Mouse (Mus musculus): ENCODE results near the gene Zfp787. TPM values are rescaled to one million over a fixed set of nuclear protein-coding genes. Genes with fewer than 3 reads are reported as not detected.

Gene Zfp787
- polyA plus RNA-seq, 1 experiment from 2014 or later, result 27.7 TPM

DNA sequence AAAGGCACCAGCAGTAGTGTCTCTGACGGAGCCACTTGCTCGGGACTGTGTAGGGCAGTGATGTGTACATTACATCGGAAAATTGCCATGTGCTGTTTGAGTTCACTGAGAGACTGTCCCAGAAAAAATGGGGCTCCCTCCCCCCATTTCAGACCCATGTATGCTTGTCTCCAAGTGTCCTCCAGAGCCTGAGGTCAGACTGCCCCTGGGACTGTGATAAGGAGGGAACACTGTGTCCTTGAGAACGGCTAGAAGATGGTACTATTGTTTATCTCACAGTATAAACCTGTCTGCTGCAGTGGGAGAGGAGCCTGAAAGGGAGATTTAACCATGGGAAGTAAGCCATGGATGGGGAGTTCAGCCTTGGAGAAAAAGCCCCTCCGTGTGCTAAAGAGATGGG, 8.9 kb upstream of the Zfp787 start:
- no peaks in the 10 kb centered on the region; the same call in 1 of the 2 replicates for H3K27me3 ChIP-seq (replicated peaks)
- no peaks in the 10 kb centered on the region for H3K9me3 ChIP-seq (replicated peaks)
- ATAC-seq (ENCODE audit: insufficient number of reproducible peaks, low FRiP score), result no peak
- no peak overlapping the region for H3K4me2 ChIP-seq
- H3K36me3 ChIP-seq, result no peaks in the 10 kb centered on the region
- H3K9ac ChIP-seq, result no peak overlapping the region
- H3K27ac ChIP-seq (ENCODE audit: poor library complexity, severe bottlenecking), result no peak overlapping the region
- 54% methylated on average over 5 of the region's 5 CpGs for WGBS
- H3K4me1 ChIP-seq (replicated peaks), result no peaks in the 10 kb centered on the region
- H3K4me3 ChIP-seq, result no peak overlapping the region

DNA sequence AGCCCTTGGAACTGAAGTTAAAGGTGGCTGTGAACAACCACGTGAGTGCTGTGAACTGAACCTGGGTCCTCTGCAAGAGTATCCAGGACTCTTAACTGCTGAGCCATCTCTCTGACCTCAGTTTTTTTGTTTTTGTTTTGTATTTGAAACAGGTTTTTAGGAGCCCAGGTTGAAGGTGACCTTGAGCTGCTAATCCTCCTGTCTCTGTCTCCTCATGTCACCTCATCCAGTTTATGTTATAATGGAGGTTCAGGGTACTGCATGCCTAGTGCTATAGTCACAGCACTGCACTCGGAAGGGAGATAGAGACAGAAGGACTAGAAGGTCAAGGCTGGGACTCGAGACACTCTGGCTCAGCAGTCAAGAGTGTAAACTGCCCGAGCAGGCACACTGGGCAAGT, 6.4 kb upstream of the Zfp787 start:
- Histone ChIP-seq H3K9me3 (replicated peaks) (no peaks in the 10 kb centered on the region), H3K9ac (no peak overlapping the region), H3K4me2 (no peak overlapping the region), H3K27ac (ENCODE audit: poor library complexity, severe bottlenecking) (no peak overlapping the region), H3K27me3 (replicated peaks) (no peaks in the 10 kb centered on the region; the same call in 1 of the 2 replicates), H3K4me3 (no peak overlapping the region), H3K4me1 (replicated peaks) (no peaks in the 10 kb centered on the region), H3K36me3 (no peaks in the 10 kb centered on the region)
- WGBS, result 68% methylated on average over 4 of the region's 4 CpGs
- no peak for ATAC-seq (ENCODE audit: insufficient number of reproducible peaks, low FRiP score)

GRCm38 (mm10) chr7:6161541-6161940, 5.7 kb upstream of the Zfp787 start:
- no peaks in the 10 kb centered on the region for H3K9me3 ChIP-seq (replicated peaks)
- no peak for ATAC-seq (ENCODE audit: insufficient number of reproducible peaks, low FRiP score)
- no peaks in the 10 kb centered on the region; the same call in 1 of the 2 replicates for H3K27me3 ChIP-seq (replicated peaks)
- H3K27ac ChIP-seq (ENCODE audit: poor library complexity, severe bottlenecking), result no peak overlapping the region
- H3K4me2 ChIP-seq, result no peak overlapping the region
- peaks cover 4% of the 10 kb centered on the region for H3K4me1 ChIP-seq (replicated peaks)
- H3K9ac ChIP-seq, result no peak overlapping the region
- H3K4me3 ChIP-seq, result no peak overlapping the region
- H3K36me3 ChIP-seq, result no peaks in the 10 kb centered on the region
- WGBS, result 51% methylated on average over 3 of the region's 3 CpGs

- 83% methylated on average over 3 of the region's 3 CpGs for WGBS
- ATAC-seq (ENCODE audit: insufficient number of reproducible peaks, low FRiP score), result no peak
- H3K4me2 ChIP-seq, result no peak overlapping the region
- H3K9ac ChIP-seq, result no peak overlapping the region
- H3K36me3 ChIP-seq, result no peaks in the 10 kb centered on the region
- no peaks in the 10 kb centered on the region; the same call in 1 of the 2 replicates for H3K27me3 ChIP-seq (replicated peaks)
- no peaks in the 10 kb centered on the region for H3K9me3 ChIP-seq (replicated peaks)
- no peak overlapping the region for H3K27ac ChIP-seq (ENCODE audit: poor library complexity, severe bottlenecking)
- H3K4me1 ChIP-seq (replicated peaks), result peaks cover 8% of the 10 kb centered on the region
- no peak overlapping the region for H3K4me3 ChIP-seq
Measured at GRCm38 (mm10) chr7:6159604-6160003, 3.8 kb upstream of the Zfp787 start.

- Histone ChIP-seq H3K9me3 (replicated peaks) (no peaks in the 10 kb centered on the region), H3K9ac (no peak overlapping the region), H3K27me3 (replicated peaks) (no peaks in the 10 kb centered on the region), H3K4me3 (no peak overlapping the region), H3K27ac (ENCODE audit: poor library complexity, severe bottlenecking) (no peak overlapping the region), H3K4me1 (replicated peaks) (peaks cover 28% of the 10 kb centered on the region), H3K36me3 (no peaks in the 10 kb centered on the region), H3K4me2 (no peak overlapping the region)
- ATAC-seq (ENCODE audit: insufficient number of reproducible peaks, low FRiP score), result no peak
- 38% methylated on average over 1 of the region's 1 CpGs for WGBS
Measured at GRCm38 (mm10) chr7:6157479-6157878, 1.7 kb upstream of the Zfp787 start.

GRCm38 (mm10) chr7:6156901-6157472, 1.2 kb upstream of the Zfp787 start:
- H3K27me3 ChIP-seq (replicated peaks), result no peaks in the 10 kb centered on the region
- H3K4me2 ChIP-seq, result peak overlapping the region; percentile 61
- 45% methylated on average over 9 of the region's 9 CpGs for WGBS
- no peaks in the 10 kb centered on the region for H3K36me3 ChIP-seq
- H3K9me3 ChIP-seq (replicated peaks), result no peaks in the 10 kb centered on the region
- peak overlapping the region; percentile 81 for H3K4me3 ChIP-seq
- H3K9ac ChIP-seq, result peak overlapping the region; percentile 54
- no peak overlapping the region for H3K27ac ChIP-seq (ENCODE audit: poor library complexity, severe bottlenecking)
- ATAC-seq (ENCODE audit: insufficient number of reproducible peaks, low FRiP score), result no peak
- peaks cover 32% of the 10 kb centered on the region for H3K4me1 ChIP-seq (replicated peaks)

- Histone ChIP-seq H3K27ac (ENCODE audit: poor library complexity, severe bottlenecking) (peak overlapping the region; percentile 95), H3K9me3 (replicated peaks) (no peaks in the 10 kb centered on the region), H3K9ac (peak overlapping the region; percentile 97), H3K4me1 (replicated peaks) (peaks cover 43% of the 10 kb centered on the region), H3K4me2 (peak overlapping the region; percentile 76), H3K27me3 (replicated peaks) (no peaks in the 10 kb centered on the region), H3K36me3 (no peaks in the 10 kb centered on the region), H3K4me3 (peak overlapping the region; percentile 81)
- under 1% methylated on average over 82 of the region's 85 CpGs for WGBS
- ATAC-seq (ENCODE audit: insufficient number of reproducible peaks, low FRiP score), result peak; percentile 83
Measured at GRCm38 (mm10) chr7:6155031-6155872, 545 bp downstream of the Zfp787 start.

DNA sequence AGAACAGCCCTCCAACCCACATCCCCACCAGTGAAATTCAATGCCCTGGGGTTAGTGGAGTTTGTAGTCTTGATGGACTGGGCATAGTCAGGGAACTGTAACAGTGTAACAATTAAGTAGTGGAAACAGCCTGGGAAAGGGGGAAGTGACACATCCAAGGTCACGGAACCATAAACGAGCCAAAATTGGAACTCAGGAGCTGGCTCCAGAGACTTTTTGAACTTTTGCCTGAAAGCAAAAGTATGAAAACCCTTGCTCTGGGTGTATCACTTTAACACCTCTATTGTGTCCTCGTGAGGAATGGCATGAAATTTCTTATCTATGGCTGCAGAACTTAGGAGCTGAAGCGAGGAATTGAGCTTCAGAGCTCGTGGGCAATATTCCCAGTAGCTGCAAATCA, 1.6 kb downstream of the Zfp787 start:
- Histone ChIP-seq H3K9ac (peak overlapping the region; percentile 97), H3K27ac (ENCODE audit: poor library complexity, severe bottlenecking) (peak overlapping the region; percentile 95), H3K4me2 (peak overlapping the region; percentile 76), H3K4me3 (peak overlapping the region; percentile 81), H3K9me3 (replicated peaks) (no peaks in the 10 kb centered on the region), H3K36me3 (no peaks in the 10 kb centered on the region), H3K27me3 (replicated peaks) (no peaks in the 10 kb centered on the region), H3K4me1 (replicated peaks) (peaks cover 45% of the 10 kb centered on the region)
- WGBS, result 55% methylated on average over 5 of the region's 5 CpGs
- ATAC-seq (ENCODE audit: insufficient number of reproducible peaks, low FRiP score), result no peak

DNA sequence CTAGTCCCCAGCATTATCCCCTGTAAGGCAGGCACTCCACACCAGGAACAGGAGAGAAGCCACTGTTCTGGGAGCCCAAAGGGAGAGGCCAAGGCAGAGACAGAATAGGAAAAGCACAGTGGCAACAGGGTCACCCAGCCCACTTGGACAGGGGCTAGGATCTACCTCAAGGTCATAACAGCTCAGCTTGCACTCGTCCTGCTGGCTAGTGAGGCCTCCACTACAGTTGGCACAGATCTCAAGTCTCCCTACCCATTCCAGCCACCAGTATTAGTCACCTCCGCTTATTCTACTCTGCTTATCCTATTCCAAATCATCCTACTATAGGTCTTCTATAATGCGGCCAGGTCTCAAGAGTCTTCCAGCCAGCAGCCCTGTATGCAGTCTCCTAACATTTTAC, 2.7 kb downstream of the Zfp787 start:
- ATAC-seq (ENCODE audit: insufficient number of reproducible peaks, low FRiP score), result no peak
- Histone ChIP-seq H3K4me3 (no peak overlapping the region), H3K27me3 (replicated peaks) (no peaks in the 10 kb centered on the region), H3K9ac (0 out of 2 replicates have a peak overlapping the region, but pooled peaks have one; percentile 12), H3K4me2 (no peak overlapping the region), H3K27ac (ENCODE audit: poor library complexity, severe bottlenecking) (no peak overlapping the region), H3K9me3 (replicated peaks) (no peaks in the 10 kb centered on the region), H3K4me1 (replicated peaks) (peaks cover 55% of the 10 kb centered on the region), H3K36me3 (no peaks in the 10 kb centered on the region)
- 87% methylated on average over 3 of the region's 3 CpGs for WGBS

DNA sequence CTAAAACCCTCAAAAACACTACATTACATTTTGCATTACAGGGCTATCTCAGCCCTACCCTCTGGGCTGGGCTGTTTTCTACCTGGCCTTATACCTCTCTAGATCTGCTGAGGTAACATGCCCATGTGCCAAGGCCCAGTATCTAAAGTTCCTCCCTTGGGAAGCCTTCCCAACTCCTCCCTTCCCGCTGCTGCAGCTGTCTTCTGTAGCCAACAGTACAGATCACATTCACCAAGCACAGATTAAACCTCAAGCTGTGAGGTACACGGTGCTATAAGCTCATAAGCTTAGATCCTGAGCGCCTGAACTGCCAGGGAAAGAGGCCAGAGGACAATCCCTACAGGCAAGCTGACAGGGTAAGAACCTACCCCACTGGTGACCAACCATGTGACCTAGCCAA, 3.8 kb downstream of the Zfp787 start:
- H3K9me3 ChIP-seq (replicated peaks), result no peaks in the 10 kb centered on the region
- H3K4me1 ChIP-seq (replicated peaks), result peaks cover 66% of the 10 kb centered on the region
- no peak for ATAC-seq (ENCODE audit: insufficient number of reproducible peaks, low FRiP score)
- H3K36me3 ChIP-seq, result no peaks in the 10 kb centered on the region
- 83% methylated on average over 3 of the region's 3 CpGs for WGBS
- no peak overlapping the region for H3K4me3 ChIP-seq
- no peak overlapping the region for H3K4me2 ChIP-seq
- H3K27me3 ChIP-seq (replicated peaks), result no peaks in the 10 kb centered on the region
- H3K27ac ChIP-seq (ENCODE audit: poor library complexity, severe bottlenecking), result no peak overlapping the region
- H3K9ac ChIP-seq, result no peak overlapping the region

GRCm38 (mm10) chr7:6151266-6151665, 4.5 kb downstream of the Zfp787 start:
- WGBS, result 68% methylated on average over 1 of the region's 1 CpGs
- peaks cover 69% of the 10 kb centered on the region for H3K4me1 ChIP-seq (replicated peaks)

More at GRCm38 (mm10) chr7:6151266-6151665, 4.5 kb downstream of the Zfp787 start:
- no peak overlapping the region for H3K9ac ChIP-seq
- no peaks in the 10 kb centered on the region for H3K36me3 ChIP-seq
- H3K27me3 ChIP-seq (replicated peaks), result no peaks in the 10 kb centered on the region
- no peak overlapping the region for H3K4me3 ChIP-seq
- no peak for ATAC-seq (ENCODE audit: insufficient number of reproducible peaks, low FRiP score)
- H3K4me2 ChIP-seq, result no peak overlapping the region
- no peaks in the 10 kb centered on the region for H3K9me3 ChIP-seq (replicated peaks)
- no peak overlapping the region for H3K27ac ChIP-seq (ENCODE audit: poor library complexity, severe bottlenecking)

Data from heart, embryonic 12.5 days (tissue).